Mouse (Mus musculus) forebrain, postnatal 0 days (tissue): ENCODE data around the gene Med21. TPM values are rescaled to one million over a fixed set of nuclear protein-coding genes. Genes with fewer than 3 reads are reported as not detected.
A peak's percentile ranks its signal among the peaks of the same experiment; 100 is the strongest.

ENCODE experiments used
- ATAC-seq: fragments of 200-750 bp; cut with Nextera tagmentation; 2 replicates; pipeline ENCODE4 v1.8.0; 2017; ENCODE audit warnings: mild to moderate bottlenecking, moderate library complexity
- DNase-seq: peaks from one replicate; pipeline ENCODE4 v3.0.0-alpha.2; 2015
- H3K27ac ChIP-seq: fragments of 300-500 bp; sonication (generic); 2 replicates; pipeline ENCODE4 v1.5.1; 2014; ENCODE audit warnings: low read depth, mild to moderate bottlenecking, antibody characterized with exemption, low read length, moderate library complexity, mixed read lengths
- H3K27me3 ChIP-seq: fragments of 300-500 bp; sonication (generic); 2 replicates; pipeline ENCODE4 v1.6.1; 2014; ENCODE audit warnings: mild to moderate bottlenecking, low read length, mixed read lengths; ENCODE audit not compliant: insufficient read depth
- H3K36me3 ChIP-seq: fragments of 300-500 bp; sonication (generic); 2 replicates; pipeline ENCODE4 v1.6.1; 2014; ENCODE audit warnings: mild to moderate bottlenecking, moderate library complexity; ENCODE audit not compliant: insufficient read depth
- H3K4me1 ChIP-seq: fragments of 300-500 bp; sonication (generic); 2 replicates; pipeline ENCODE4 v1.6.1; 2014; ENCODE audit warnings: antibody characterized with exemption; ENCODE audit not compliant: insufficient read depth
- H3K4me2 ChIP-seq: fragments of 300-500 bp; sonication (generic); 2 replicates; pipeline ENCODE4 v1.6.1; 2014; ENCODE audit warnings: low read depth, mild to moderate bottlenecking, moderate library complexity
- H3K4me3 ChIP-seq: fragments of 300-500 bp; sonication (generic); 2 replicates; pipeline ENCODE4 v1.5.1; 2014; ENCODE audit warnings: low read depth, low read length, mixed read lengths
- H3K9ac ChIP-seq: fragments of 300-500 bp; sonication (generic); 2 replicates; pipeline ENCODE4 v1.6.1; 2014; ENCODE audit warnings: mild to moderate bottlenecking
- H3K9me3 ChIP-seq: fragments of 300-500 bp; sonication (generic); 2 replicates; pipeline ENCODE4 v1.6.1; 2016; ENCODE audit warnings: low read length
- CTCF ChIP-seq: sonication (generic); IDR thresholded peaks from 2 replicates; pipeline ENCODE4 v1.5.1; 2016; ENCODE audit warnings: antibody characterized with exemption, control low read depth, low read depth
- WGBS: fragments of 180-500 bp; shearing (Covaris S2); extraction: QIAGEN DNeasy Blood & Tissue Kit; methylation state at CpG from one replicate; pipeline ENCODE4 v1.1.7; 2014; 5-methylcytosine and 5-hydroxymethylcytosine counted together
- polyA plus RNA-seq: library from polyadenylated mRNA; unstranded; fragments of >200 nt; fragmentation: Nextera tagmentation; extraction: Ambion mirVana; gene quantifications from 2 replicates; pipeline ENCODE4 v1.2.1, GENCODE M21; 2015
- total RNA-seq: library from RNA; depleted of rRNA; stranded (reverse); fragments of >200 nt; gene quantifications from 2 replicates; pipeline ENCODE4 v1.2.3, GENCODE M21; 2014

Med21 gene
- total and polyA plus RNA-seq, 2 experiments from 2014 or later = 65.2 to 112 TPM

GRCm38 (mm10) chr6:146678136-146679070 lies 36.1 kb downstream of the Med21 start:
- no peak overlapping the region for H3K9ac ChIP-seq
- H3K27ac ChIP-seq = no peak overlapping the region
- WGBS = 82% methylated on average over 10 of the region's 10 CpGs
- no peak for TF ChIP-seq CTCF
- DNase-seq (no peak), ATAC-seq (no peak)
- H3K4me2 ChIP-seq = no peak overlapping the region
- H3K27me3 ChIP-seq = no peaks in the 10 kb centered on the region
- no peaks in the 10 kb centered on the region for H3K36me3 ChIP-seq
- no peaks in the 10 kb centered on the region for H3K9me3 ChIP-seq
- H3K4me3 ChIP-seq = no peak overlapping the region
- H3K4me1 ChIP-seq = no peaks in the 10 kb centered on the region

- H3K36me3 ChIP-seq = no peaks in the 10 kb centered on the region
- no peak overlapping the region for H3K27ac ChIP-seq
- 84% methylated on average over 4 of the region's 4 CpGs for WGBS
- DNase-seq (no peak), ATAC-seq (no peak)
- TF ChIP-seq CTCF = no peak
- H3K4me3 ChIP-seq = no peak overlapping the region
- H3K9ac ChIP-seq = no peak overlapping the region
- H3K4me2 ChIP-seq = no peak overlapping the region
- no peaks in the 10 kb centered on the region for H3K9me3 ChIP-seq
- H3K4me1 ChIP-seq = no peaks in the 10 kb centered on the region
- no peaks in the 10 kb centered on the region for H3K27me3 ChIP-seq
Measured at GRCm38 (mm10) chr6:146683881-146684280, 41.5 kb downstream of the Med21 start.

- ATAC-seq = peak; percentile 42; the same call in 1 of the 2 replicates
Measured at GRCm38 (mm10) chr6:146685781-146686308, 43.5 kb downstream of the Med21 start.

GRCm38 (mm10) chr6:146686463-146687196 lies 44.3 kb downstream of the Med21 start:
- 85% methylated on average over 5 of the region's 5 CpGs for WGBS
- no peaks in the 10 kb centered on the region for H3K4me1 ChIP-seq

More at GRCm38 (mm10) chr6:146685781-146686308, 43.5 kb downstream of the Med21 start:
- no peak for DNase-seq
- peak; percentile 20; the same call in 1 of the 2 replicates for TF ChIP-seq CTCF
- Histone ChIP-seq H3K9me3 (no peaks in the 10 kb centered on the region), H3K9ac (no peak overlapping the region), H3K36me3 (no peaks in the 10 kb centered on the region), H3K4me2 (no peak overlapping the region), H3K27me3 (no peaks in the 10 kb centered on the region), H3K27ac (no peak overlapping the region), H3K4me1 (no peaks in the 10 kb centered on the region), H3K4me3 (no peak overlapping the region)
- whole genome bisulfite sequencing = 67% methylated on average over 17 of the region's 17 CpGs

GRCm38 (mm10) chr6:146688010-146688409 lies 45.7 kb downstream of the Med21 start:
- H3K36me3 ChIP-seq = no peaks in the 10 kb centered on the region
- TF ChIP-seq CTCF = no peak
- no peak overlapping the region for H3K4me2 ChIP-seq
- H3K4me1 ChIP-seq = no peaks in the 10 kb centered on the region
- 88% methylated on average over 7 of the region's 7 CpGs for WGBS
- no peak overlapping the region for H3K9ac ChIP-seq
- H3K9me3 ChIP-seq = no peaks in the 10 kb centered on the region
- no peaks in the 10 kb centered on the region for H3K27me3 ChIP-seq
- H3K27ac ChIP-seq = no peak overlapping the region
- DNase-seq = no peak
- ATAC-seq = no peak
- H3K4me3 ChIP-seq = no peak overlapping the region

More at GRCm38 (mm10) chr6:146686463-146687196, 44.3 kb downstream of the Med21 start:
- Histone ChIP-seq H3K27ac (no peak overlapping the region), H3K4me2 (no peak overlapping the region), H3K27me3 (no peaks in the 10 kb centered on the region), H3K4me3 (no peak overlapping the region), H3K36me3 (no peaks in the 10 kb centered on the region), H3K9ac (no peak overlapping the region), H3K9me3 (no peaks in the 10 kb centered on the region)
- TF ChIP-seq CTCF = no peak
- ATAC-seq = no peak
- no peak for DNase-seq

GRCm38 (mm10) chr6:146688861-146689260 lies 46.5 kb downstream of the Med21 start:
- H3K36me3 ChIP-seq = no peaks in the 10 kb centered on the region
- H3K9ac ChIP-seq = no peak overlapping the region
- no peaks in the 10 kb centered on the region for H3K27me3 ChIP-seq
- no peak overlapping the region for H3K27ac ChIP-seq
- TF ChIP-seq CTCF = no peak
- ATAC-seq (no peak), DNase-seq (no peak)
- H3K9me3 ChIP-seq = no peaks in the 10 kb centered on the region
- H3K4me1 ChIP-seq = no peaks in the 10 kb centered on the region
- WGBS = 70% methylated on average over 5 of the region's 5 CpGs
- no peak overlapping the region for H3K4me2 ChIP-seq
- H3K4me3 ChIP-seq = no peak overlapping the region
